Mouse (Mus musculus) cortical plate, adult 2 months (tissue): ENCODE measurements around the gene Sgsh.
A peak's percentile ranks its signal among the peaks of the same experiment; 100 is the strongest.

ENCODE experiments used
- CTCF ChIP-seq: fragments of 200-500 bp; IDR thresholded peaks from 2 replicates; pipeline ENCODE4 v1.5.1; 2011; ENCODE audit warnings: mild to moderate bottlenecking, control low read depth, low read length; ENCODE audit not compliant: insufficient read depth; ENCODE audit errors: extremely low read depth
- POLR2A ChIP-seq: fragments of 200-500 bp; IDR thresholded peaks from 2 replicates; pipeline ENCODE4 v1.6.1; 2011; ENCODE audit warnings: mild to moderate bottlenecking, low read length, control low read depth; ENCODE audit not compliant: insufficient read depth; ENCODE audit errors: extremely low read depth

GRCm38 (mm10) chr11:119304904-119305712, 50.2 kb downstream of the Sgsh start:
- TF ChIP-seq CTCF (peak; percentile 86), POLR2A (no peak)
